ENCODE assay signal across 12 mouse cellular contexts in the genomic region with DNA sequence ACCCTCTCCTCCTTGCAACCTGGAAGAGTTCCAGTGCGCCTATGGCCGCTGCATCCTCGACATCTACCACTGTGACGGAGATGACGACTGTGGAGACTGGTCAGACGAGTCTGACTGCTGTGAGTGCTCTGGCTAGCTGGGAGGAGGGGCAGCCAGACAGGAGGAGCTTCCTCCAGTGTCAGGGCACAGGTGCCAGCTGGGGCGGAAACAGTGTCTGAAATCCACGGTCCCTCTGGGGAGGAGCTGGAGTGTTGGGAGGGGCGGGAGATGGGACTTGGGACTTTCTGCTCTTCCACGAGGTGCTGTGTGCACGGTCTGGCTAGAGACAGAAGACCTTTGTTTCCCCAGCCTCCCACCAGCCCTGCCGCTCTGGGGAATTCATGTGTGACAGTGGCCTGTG. TPM values are rescaled to one million over a fixed set of nuclear protein-coding genes. Genes with fewer than 3 reads are reported as not detected.
DNase-seq lines count a peak whose midpoint lies in the region; ATAC-seq and TF ChIP-seq lines count a peak whose summit lies in the region.
"Had no signal": no experiment of that assay in that cellular context is flagged by ENCODE, and none has a peak within 500 bp of the region (broad histone marks: within the 10 kb centered on the region; RNA-seq: fewer than 3 reads in every experiment).

No protein-coding gene starts in this region.

- whole genome bisulfite sequencing in hindbrain, embryonic 12.5 days = 59% methylated on average over 12 of the region's 12 CpGs
- WGBS in kidney, postnatal 0 days = 47% methylated on average over 12 of the region's 12 CpGs
- 57% methylated on average over 12 of the region's 12 CpGs for WGBS in stomach, embryonic 14.5 days
- 77% methylated on average over 12 of the region's 12 CpGs for WGBS in forebrain, embryonic 12.5 days
- 74% methylated on average over 12 of the region's 12 CpGs for WGBS in limb, embryonic 10.5 days

- no peak overlapping the region for H3K9ac ChIP-seq in hindbrain, embryonic 12.5 days
- H3K9ac ChIP-seq in kidney, postnatal 0 days (ENCODE audit: low read depth, low read length) = no peak overlapping the region
- no peak overlapping the region for H3K9ac ChIP-seq in stomach, embryonic 14.5 days (replicated peaks; ENCODE audit: low read depth, low read length)
- no peak overlapping the region for H3K9ac ChIP-seq in forebrain, embryonic 12.5 days

- peaks cover 25% of the 10 kb centered on the region for H3K4me1 ChIP-seq in hindbrain, embryonic 12.5 days
- 0 out of 2 replicates have a peak, but pooled peaks cover 4% of the 10 kb centered on the region for H3K4me1 ChIP-seq in kidney, postnatal 0 days (replicated peaks; ENCODE audit: insufficient read depth, low read length)
- H3K4me1 ChIP-seq in stomach, embryonic 14.5 days (ENCODE audit: control insufficient read depth, insufficient read depth, low read length) = peaks cover 6% of the 10 kb centered on the region; the same call in 1 of the 2 replicates
- H3K4me1 ChIP-seq in forebrain, embryonic 12.5 days = peaks cover 16% of the 10 kb centered on the region
- peaks cover 25% of the 10 kb centered on the region for H3K4me1 ChIP-seq in limb, embryonic 10.5 days

- no peaks in the 10 kb centered on the region for H3K9me3 ChIP-seq in hindbrain, embryonic 12.5 days (replicated peaks)
- H3K9me3 ChIP-seq in kidney, postnatal 0 days (replicated peaks; ENCODE audit: low read length) = no peaks in the 10 kb centered on the region
- H3K9me3 ChIP-seq in stomach, embryonic 14.5 days (ENCODE audit: control insufficient read depth, low read depth, low read length) = no peaks in the 10 kb centered on the region
- H3K9me3 ChIP-seq in forebrain, embryonic 12.5 days = no peaks in the 10 kb centered on the region
- no peaks in the 10 kb centered on the region for H3K9me3 ChIP-seq in limb, embryonic 10.5 days (replicated peaks)

- peaks cover 50% of the 10 kb centered on the region for H3K36me3 ChIP-seq in hindbrain, embryonic 12.5 days
- peaks cover 25% of the 10 kb centered on the region for H3K36me3 ChIP-seq in kidney, postnatal 0 days (ENCODE audit: insufficient read depth, low read length)
- H3K36me3 ChIP-seq in stomach, embryonic 14.5 days (ENCODE audit: control insufficient read depth, insufficient read depth, low read length) = peaks cover 30% of the 10 kb centered on the region
- H3K36me3 ChIP-seq in forebrain, embryonic 12.5 days (replicated peaks) = peaks cover 73% of the 10 kb centered on the region
- peaks cover 85% of the 10 kb centered on the region for H3K36me3 ChIP-seq in limb, embryonic 10.5 days

- ATAC-seq in hindbrain, embryonic 12.5 days (ENCODE audit: low FRiP score) = peak; percentile 38; the same call in 1 of the 2 replicates
- ATAC-seq in kidney, postnatal 0 days (replicated peaks; ENCODE audit: low FRiP score, low read depth) = peak; percentile 81
- peak; percentile 83 for ATAC-seq in stomach, embryonic 14.5 days (ENCODE audit: insufficient number of reproducible peaks, insufficient read depth, low FRiP score, low read depth)
- no peak for ATAC-seq in forebrain, embryonic 12.5 days (ENCODE audit: low FRiP score)

- H3K27me3 ChIP-seq in hindbrain, embryonic 12.5 days = no peaks in the 10 kb centered on the region
- H3K27me3 ChIP-seq in kidney, postnatal 0 days (ENCODE audit: insufficient read depth, low read length) = no peaks in the 10 kb centered on the region
- no peaks in the 10 kb centered on the region for H3K27me3 ChIP-seq in stomach, embryonic 14.5 days (ENCODE audit: control insufficient read depth, insufficient read depth, low read length)
- no peaks in the 10 kb centered on the region for H3K27me3 ChIP-seq in forebrain, embryonic 12.5 days
- no peaks in the 10 kb centered on the region for H3K27me3 ChIP-seq in limb, embryonic 10.5 days (ENCODE audit: low read depth, poor library complexity, severe bottlenecking)

- H3K27ac ChIP-seq in hindbrain, embryonic 12.5 days = no peak overlapping the region; the same call in 1 of the 2 replicates
- no peak overlapping the region for H3K27ac ChIP-seq in kidney, postnatal 0 days
- H3K27ac ChIP-seq in stomach, embryonic 14.5 days (ENCODE audit: low read length) = no peak overlapping the region
- no peak overlapping the region for H3K27ac ChIP-seq in forebrain, embryonic 12.5 days
- no peak overlapping the region for H3K27ac ChIP-seq in limb, embryonic 10.5 days

- H3K4me2 ChIP-seq in hindbrain, embryonic 12.5 days (replicated peaks) = no peak overlapping the region
- H3K4me2 ChIP-seq in kidney, postnatal 0 days (ENCODE audit: low read length) = peak overlapping the region; percentile 42
- H3K4me2 ChIP-seq in stomach, embryonic 14.5 days (replicated peaks; ENCODE audit: low read depth, low read length) = no peak overlapping the region
- H3K4me2 ChIP-seq in forebrain, embryonic 12.5 days = no peak overlapping the region

- peak; percentile 65 to 77 for DNase-seq in lung, adult 18-20 months
- no peak for DNase-seq in lung, postnatal 14 days
- peak; percentile 46 for DNase-seq in kidney, postnatal 0 days (ENCODE audit: low spot score)
- DNase-seq in limb, embryonic 10.5 days (ENCODE audit: low spot score) = no peak
- DNase-seq in embryo, embryonic 11 days = no peak
- DNase-seq: adrenal gland, postnatal 10 days; cerebellum, postnatal 36 days; heart, postnatal 4 days; spleen, adult 18-20 months had no signal

- H3K4me3 ChIP-seq in hindbrain, embryonic 12.5 days = no peak overlapping the region
- no peak overlapping the region for H3K4me3 ChIP-seq in kidney, postnatal 0 days (replicated peaks; ENCODE audit: low read depth, low read length)
- H3K4me3 ChIP-seq in stomach, embryonic 14.5 days (ENCODE audit: low read depth, low read length) = no peak overlapping the region
- no peak overlapping the region for H3K4me3 ChIP-seq in forebrain, embryonic 12.5 days (replicated peaks)
- no peak overlapping the region for H3K4me3 ChIP-seq in limb, embryonic 10.5 days

- TF ChIP-seq CTCF in kidney, postnatal 0 days (IDR thresholded peaks at IDR 0.05; ENCODE audit: low read depth) = no peak

RNA-seq across cellular contexts. Expression of a gene that starts 17.0 kb away (rescaled TPM):
- polyA plus RNA-seq in hindbrain, embryonic 12.5 days (2016; fragmentation: Nextera tagmentation; extraction: Ambion mirVana) = 5.8 and 6.4 TPM in 2 replicates
- 5.9 and 7.0 TPM in 2 replicates for polyA plus RNA-seq in kidney, postnatal 0 days (2015; fragmentation: Nextera tagmentation; extraction: Ambion mirVana)
- 5.2 and 5.9 TPM in 2 replicates for polyA plus RNA-seq in stomach, embryonic 14.5 days (2014; fragmentation: Nextera tagmentation; extraction: Ambion mirVana)
- 9.1 and 9.5 TPM in 2 replicates for polyA plus RNA-seq in forebrain, embryonic 12.5 days (2016; fragmentation: Nextera tagmentation; extraction: Ambion mirVana)
- polyA plus RNA-seq in limb, embryonic 10.5 days (2016; fragmentation: Nextera tagmentation; extraction: Ambion mirVana) = 6.5 and 6.9 TPM in 2 replicates

RNA-seq across cellular contexts. Expression of a gene that starts 29.9 kb away (rescaled TPM):
- polyA plus RNA-seq in hindbrain, embryonic 12.5 days (2016; fragmentation: Nextera tagmentation; extraction: Ambion mirVana) = 104 and 105 TPM in 2 replicates
- polyA plus RNA-seq in kidney, postnatal 0 days (2015; fragmentation: Nextera tagmentation; extraction: Ambion mirVana) = 55.7 and 56.8 TPM in 2 replicates
- 60.0 and 67.1 TPM in 2 replicates for polyA plus RNA-seq in stomach, embryonic 14.5 days (2014; fragmentation: Nextera tagmentation; extraction: Ambion mirVana)
- polyA plus RNA-seq in forebrain, embryonic 12.5 days (2016; fragmentation: Nextera tagmentation; extraction: Ambion mirVana) = 110 and 114 TPM in 2 replicates
- polyA plus RNA-seq in limb, embryonic 10.5 days (2016; fragmentation: Nextera tagmentation; extraction: Ambion mirVana) = 63.9 and 78.3 TPM in 2 replicates

RNA-seq across cellular contexts. Expression of a gene that starts 52.2 kb away (rescaled TPM):
- polyA plus RNA-seq in hindbrain, embryonic 12.5 days (2016; fragmentation: Nextera tagmentation; extraction: Ambion mirVana) = 136 and 139 TPM in 2 replicates
- 44.0 and 50.8 TPM in 2 replicates for polyA plus RNA-seq in kidney, postnatal 0 days (2015; fragmentation: Nextera tagmentation; extraction: Ambion mirVana)
- 99.3 and 99.9 TPM in 2 replicates for polyA plus RNA-seq in stomach, embryonic 14.5 days (2014; fragmentation: Nextera tagmentation; extraction: Ambion mirVana)
- polyA plus RNA-seq in forebrain, embryonic 12.5 days (2016; fragmentation: Nextera tagmentation; extraction: Ambion mirVana) = 174 and 179 TPM in 2 replicates
- 109 and 127 TPM in 2 replicates for polyA plus RNA-seq in limb, embryonic 10.5 days (2016; fragmentation: Nextera tagmentation; extraction: Ambion mirVana)

Comparison
In these comparisons a context has a peak if more than half of its experiments do, and no peak if none do; other contexts are left out.
1. DNase-seq: peak in lung, adult 18-20 months (2 of 2) and kidney, postnatal 0 days (single experiment); none in lung, postnatal 14 days (single experiment), limb, embryonic 10.5 days (single experiment) and embryo, embryonic 11 days (single experiment).